Mouse (Mus musculus) macrophage (primary cell): ENCODE results near the gene Tmem189. TPM values are rescaled to one million over a fixed set of nuclear protein-coding genes. Genes with fewer than 3 reads are reported as not detected.

ENCODE experiments used
- H3K27ac ChIP-seq: fragments of 350-480 bp; formaldehyde crosslinking; 2 replicates; pipeline ENCODE4 v1.9.0; 2021
- H3K36me3 ChIP-seq: fragments of 350-480 bp; formaldehyde crosslinking; 2 replicates; pipeline ENCODE4 v1.9.0; 2021; ENCODE audit errors: inconsistent target
- H3K4me3 ChIP-seq: fragments of 350-480 bp; formaldehyde crosslinking; 2 replicates; pipeline ENCODE4 v1.9.0; 2021; ENCODE audit errors: inconsistent target
- H3K79me2 ChIP-seq: fragments of 350-480 bp; formaldehyde crosslinking; 2 replicates; pipeline ENCODE4 v1.9.0; 2021; ENCODE audit errors: inconsistent target
- WGBS: methylation state at CpG from one replicate; pipeline ENCODE4 v1.1.7; 2026; ENCODE audit warnings: inconsistent platforms; ENCODE audit not compliant: missing documents; 5-methylcytosine and 5-hydroxymethylcytosine counted together
- polyA plus RNA-seq: library from polyadenylated mRNA; stranded (reverse); fragments of 250-400 nt; gene quantifications from 3 replicates; pipeline ENCODE4 v1.2.4, GENCODE M21; 2018; ENCODE audit warnings: inconsistent platforms

Tmem189 gene
- polyA plus RNA-seq, 1 experiment from 2014 or later, result 276 TPM

DNA sequence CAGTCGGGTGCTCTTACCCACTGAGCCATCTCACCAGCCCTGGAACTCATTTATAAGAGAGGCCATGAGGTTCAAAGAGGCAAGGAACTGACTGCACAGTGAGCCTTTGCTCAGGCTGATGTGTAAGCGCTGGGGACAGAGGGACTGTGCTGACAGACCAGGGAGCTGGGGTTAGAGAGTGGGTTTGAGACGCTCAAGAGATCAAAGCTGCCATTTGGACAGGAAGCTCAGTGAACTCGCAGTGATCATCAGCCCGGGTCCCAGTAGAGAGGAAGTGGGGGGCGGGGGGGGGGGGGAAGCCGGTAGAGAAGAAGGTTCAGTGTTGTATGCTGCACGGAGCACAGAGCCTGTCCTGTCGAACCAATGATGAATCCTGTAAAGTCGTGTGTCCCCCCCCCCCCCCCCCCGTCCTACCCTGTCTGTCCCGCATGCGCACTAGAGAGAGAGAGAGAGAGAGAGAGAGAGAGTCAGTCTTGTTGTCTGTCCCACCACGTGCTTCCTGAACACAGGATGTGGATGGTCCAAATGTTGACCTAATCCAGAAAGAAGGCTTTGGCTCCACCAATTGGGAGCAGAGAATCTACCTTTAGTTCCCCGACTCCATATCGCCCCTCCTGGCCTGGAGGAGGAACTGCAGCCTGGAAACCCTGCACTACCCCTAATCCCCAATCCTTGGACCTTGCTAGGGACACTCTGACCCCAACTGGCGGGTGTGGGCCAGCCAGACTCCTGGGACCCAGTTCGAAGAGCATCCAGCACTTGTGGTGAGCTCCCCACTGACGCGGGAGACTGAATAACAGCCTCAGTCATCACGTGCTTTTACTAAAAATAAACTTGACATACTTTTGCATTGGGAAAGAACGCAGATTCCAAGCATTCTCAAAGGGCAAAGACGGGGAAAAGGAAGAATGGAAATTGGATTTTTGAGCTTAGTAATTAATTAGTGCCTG lies 23.5 kb upstream of the Tmem189 start:
- 70% methylated on average over 16 of the region's 23 CpGs for WGBS
- no peaks in the 10 kb centered on the region for H3K36me3 ChIP-seq
- no peaks in the 10 kb centered on the region for H3K79me2 ChIP-seq
- H3K4me3 ChIP-seq, result no peak overlapping the region
- H3K27ac ChIP-seq, result no peak overlapping the region

DNA sequence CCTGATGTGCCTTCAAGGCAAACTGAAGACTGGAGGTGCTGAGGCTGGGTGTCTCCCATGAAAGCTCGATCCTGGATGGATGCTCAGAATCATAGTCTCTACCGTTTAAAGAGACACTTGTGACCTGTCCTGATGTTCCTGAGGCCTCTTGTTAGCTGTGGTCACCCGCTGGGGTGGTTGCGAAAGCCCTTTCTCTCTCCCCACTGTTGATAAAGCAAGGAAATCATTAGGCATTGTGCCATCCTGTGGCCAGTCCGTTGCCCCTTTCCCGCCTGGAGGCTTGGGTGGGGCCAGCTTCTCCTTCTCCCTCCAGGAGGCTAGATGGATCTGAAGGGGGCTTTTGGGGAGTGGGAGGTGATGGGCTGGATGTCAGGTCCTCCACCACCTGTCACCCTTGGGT lies 21.0 kb upstream of the Tmem189 start:
- Histone ChIP-seq H3K4me3 (no peak overlapping the region), H3K79me2 (no peaks in the 10 kb centered on the region), H3K36me3 (no peaks in the 10 kb centered on the region), H3K27ac (no peak overlapping the region)
- whole genome bisulfite sequencing, result 25% methylated on average over 6 of the region's 6 CpGs

DNA sequence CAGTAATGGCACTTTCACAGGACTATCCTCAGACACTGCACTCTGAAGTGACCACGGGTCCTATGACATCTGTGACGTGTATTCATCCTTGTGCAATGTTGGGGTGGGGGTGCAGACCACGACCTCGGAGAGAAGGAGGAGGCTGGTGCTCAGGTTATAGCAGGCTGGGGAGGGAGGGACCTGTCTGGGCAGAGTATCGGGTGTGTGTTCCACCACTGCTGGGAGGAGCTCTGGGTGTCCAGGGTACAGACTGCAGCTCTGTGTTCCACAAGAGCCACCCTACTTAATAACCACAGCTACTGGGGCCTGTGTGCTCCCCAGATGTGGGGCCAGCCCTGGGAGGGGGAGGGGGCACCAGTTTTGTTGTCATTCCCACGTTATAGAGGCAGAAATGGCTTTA lies 20.3 kb upstream of the Tmem189 start:
- 37% methylated on average over 6 of the region's 6 CpGs for WGBS
- Histone ChIP-seq H3K79me2 (no peaks in the 10 kb centered on the region), H3K27ac (no peak overlapping the region), H3K4me3 (no peak overlapping the region), H3K36me3 (no peaks in the 10 kb centered on the region)

DNA sequence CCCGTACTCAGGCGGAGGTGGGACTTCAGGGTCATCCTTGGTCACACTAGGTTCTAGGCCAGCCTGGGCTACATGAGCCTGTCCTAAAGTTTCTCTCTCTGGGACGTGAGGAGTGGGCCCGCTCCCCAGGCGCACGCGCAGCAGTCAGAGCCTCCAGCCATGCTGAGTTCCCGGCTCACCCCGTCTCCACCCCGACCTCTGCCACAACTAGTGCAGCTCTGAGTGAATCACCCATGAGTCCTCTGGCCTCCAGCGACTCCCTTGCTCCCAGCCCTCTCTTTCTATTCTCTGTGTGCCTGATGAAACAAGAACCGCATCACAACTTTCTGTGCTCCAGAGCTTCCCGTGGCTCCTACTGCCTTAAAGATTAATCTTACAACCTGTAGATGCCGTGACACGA lies 18.8 kb upstream of the Tmem189 start:
- Histone ChIP-seq H3K4me3 (no peak overlapping the region), H3K79me2 (no peaks in the 10 kb centered on the region), H3K36me3 (no peaks in the 10 kb centered on the region), H3K27ac (no peak overlapping the region)
- WGBS, result 82% methylated on average over 15 of the region's 15 CpGs

DNA sequence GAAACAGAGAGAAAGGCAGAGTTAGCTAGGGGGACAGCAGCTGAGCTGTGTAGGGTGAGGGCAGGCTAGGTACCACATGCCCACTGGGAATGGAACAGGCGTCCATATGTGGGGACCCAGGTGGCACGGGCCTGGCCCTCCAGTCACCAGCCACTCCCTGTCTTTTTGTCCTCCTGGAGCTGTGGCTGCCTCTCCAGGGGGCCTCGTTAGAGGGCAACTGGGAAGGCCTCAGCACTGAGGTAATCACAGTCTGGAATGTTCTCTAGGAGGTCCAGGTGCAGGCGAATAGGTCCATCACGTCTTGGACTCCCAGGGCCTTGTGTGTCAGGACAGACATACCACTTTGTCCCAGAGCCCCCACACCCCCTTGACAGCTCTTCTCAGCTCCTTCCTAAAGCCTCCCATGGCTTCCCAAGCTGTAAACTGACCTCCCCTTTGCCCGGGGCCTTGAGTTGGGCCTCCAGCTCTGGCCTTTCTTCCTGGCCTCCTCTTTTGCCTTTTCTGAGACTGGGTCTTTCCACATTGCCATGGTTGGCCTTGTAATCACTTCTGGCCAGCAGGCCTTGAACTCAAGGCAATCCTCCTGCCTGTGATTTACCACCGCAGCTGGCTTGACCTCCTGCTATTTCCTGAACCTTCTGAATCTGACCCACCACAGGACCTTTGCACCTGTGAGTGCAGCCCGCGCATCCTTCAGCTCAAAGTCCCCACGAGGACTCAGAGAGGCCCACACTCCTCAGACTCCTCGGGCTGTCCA lies 16.7 kb upstream of the Tmem189 start:
- 95% methylated on average over 11 of the region's 11 CpGs for WGBS
- no peaks in the 10 kb centered on the region for H3K36me3 ChIP-seq
- H3K4me3 ChIP-seq, result no peak overlapping the region
- H3K27ac ChIP-seq, result no peak overlapping the region
- no peaks in the 10 kb centered on the region for H3K79me2 ChIP-seq

DNA sequence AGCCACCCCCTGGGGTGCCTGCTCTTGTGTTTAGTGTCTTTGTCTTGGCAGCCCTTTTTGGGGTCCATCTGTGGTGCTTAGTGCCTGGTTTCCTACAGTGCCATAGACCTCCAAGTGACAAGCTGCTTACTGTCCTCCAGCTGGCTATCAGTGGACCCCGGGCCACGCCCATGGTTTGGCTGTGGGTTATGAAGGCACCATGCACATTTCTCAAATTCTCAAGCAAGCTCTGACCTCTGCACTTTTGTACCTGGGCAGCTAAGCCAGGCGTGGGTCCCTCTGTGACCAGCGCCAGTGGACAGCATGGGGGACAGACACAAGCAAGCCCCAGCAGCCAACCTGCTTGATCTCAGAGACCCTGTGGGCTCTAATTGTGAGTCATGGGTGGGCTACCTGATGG lies 14.8 kb upstream of the Tmem189 start:
- Histone ChIP-seq H3K4me3 (no peak overlapping the region), H3K27ac (no peak overlapping the region), H3K36me3 (no peaks in the 10 kb centered on the region), H3K79me2 (no peaks in the 10 kb centered on the region)
- WGBS, result 91% methylated on average over 4 of the region's 4 CpGs

DNA sequence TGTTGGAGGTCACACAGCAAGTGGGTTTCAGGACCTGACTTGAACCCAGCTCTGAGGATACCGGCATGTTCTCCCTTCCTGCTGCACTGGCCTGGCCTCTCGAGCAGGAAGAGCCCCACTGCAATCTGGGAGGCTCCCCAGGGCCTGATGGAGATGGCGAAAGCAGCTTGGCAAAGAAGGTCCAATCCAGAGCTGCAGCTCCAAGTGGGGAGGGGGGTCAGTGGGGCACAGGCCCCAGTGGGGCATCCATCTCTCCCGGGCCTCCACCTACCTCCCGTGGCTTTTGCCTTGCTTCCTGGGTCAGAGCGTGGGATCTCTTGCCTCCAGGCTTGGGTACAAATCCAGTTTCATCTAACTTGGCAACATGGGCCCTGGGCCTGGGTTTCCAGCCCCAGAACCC lies 12.5 kb upstream of the Tmem189 start:
- Histone ChIP-seq H3K4me3 (no peak overlapping the region), H3K36me3 (no peaks in the 10 kb centered on the region), H3K79me2 (no peaks in the 10 kb centered on the region), H3K27ac (0 out of 2 replicates have a peak overlapping the region, but pooled peaks have one; percentile 7)
- 85% methylated on average over 6 of the region's 6 CpGs for WGBS

DNA sequence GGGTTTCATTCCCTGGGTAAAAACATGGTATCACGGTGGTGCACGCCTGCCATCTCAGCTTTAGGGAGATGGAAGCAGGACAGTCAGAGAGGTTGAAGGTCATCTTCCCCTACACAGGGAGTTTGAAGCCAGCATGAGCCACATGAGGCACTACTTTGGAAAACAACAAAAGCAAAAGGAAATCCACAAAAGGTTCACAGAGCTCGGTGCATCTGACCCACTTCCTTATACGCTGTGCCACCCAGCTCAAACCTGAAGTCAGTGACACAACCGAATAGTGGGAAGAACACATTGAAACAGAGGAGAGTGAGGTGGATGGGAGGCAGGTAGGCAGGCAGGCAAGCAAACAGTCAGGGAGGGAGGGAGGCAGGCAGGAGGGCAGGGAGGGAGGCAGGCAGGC lies 11.8 kb upstream of the Tmem189 start:
- Histone ChIP-seq H3K4me3 (no peak overlapping the region), H3K79me2 (no peaks in the 10 kb centered on the region; the same call in 1 of the 2 replicates), H3K27ac (peak overlapping the region; percentile 7; the same call in 1 of the 2 replicates), H3K36me3 (no peaks in the 10 kb centered on the region)
- 40% methylated on average over 5 of the region's 5 CpGs for WGBS

DNA sequence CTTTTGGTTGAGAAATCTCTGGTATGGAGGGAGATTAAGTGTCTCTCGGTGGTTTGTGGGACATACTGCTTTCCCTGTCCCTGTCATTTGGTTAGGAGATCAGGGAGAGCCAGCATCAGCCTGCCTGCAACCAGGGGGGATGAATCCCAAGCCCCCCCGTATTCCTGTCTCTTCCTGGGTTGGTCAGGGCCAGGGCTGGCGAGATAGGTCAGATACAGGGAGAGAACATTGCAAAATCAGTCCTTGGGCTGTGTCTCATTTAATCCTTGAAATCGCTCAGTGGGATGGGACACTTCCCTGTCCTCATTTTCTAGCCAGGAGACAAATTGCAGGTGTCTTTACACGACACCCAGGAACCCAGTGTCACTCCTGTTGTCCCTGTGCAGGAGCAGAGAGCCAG lies 10.4 kb upstream of the Tmem189 start:
- no peaks in the 10 kb centered on the region for H3K36me3 ChIP-seq

DNA sequence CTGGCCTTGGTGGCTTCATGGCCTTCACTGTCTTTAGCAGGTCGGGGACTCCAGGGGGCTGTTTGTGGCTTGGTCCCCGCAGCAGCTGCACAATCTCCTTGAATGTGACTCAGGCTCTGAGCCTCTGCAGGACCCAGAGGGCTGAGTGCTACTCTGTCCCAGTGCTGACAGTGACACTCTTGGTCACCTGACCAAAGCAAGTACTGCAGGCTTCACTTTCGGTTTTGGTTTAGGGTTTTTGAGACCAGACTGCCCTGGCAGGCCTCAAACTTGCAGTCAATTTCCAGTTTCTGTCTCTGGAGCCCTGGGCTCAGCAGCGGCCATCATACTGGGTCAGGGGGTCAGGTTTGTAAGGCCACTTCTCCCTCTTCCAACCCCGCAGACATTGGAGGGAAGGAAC lies 8.3 kb upstream of the Tmem189 start:
- Histone ChIP-seq H3K27ac (peak overlapping the region; percentile 87), H3K4me3 (peak overlapping the region; percentile 17; the same call in 1 of the 2 replicates), H3K79me2 (peaks cover 12% of the 10 kb centered on the region; the same call in 1 of the 2 replicates), H3K36me3 (peaks cover under 1% of the 10 kb centered on the region; the same call in 1 of the 2 replicates)
- WGBS, result 0% methylated on average over 5 of the region's 5 CpGs

More for the DNA sequence above, 10.4 kb upstream of the Tmem189 start:
- no peaks in the 10 kb centered on the region; the same call in 1 of the 2 replicates for H3K79me2 ChIP-seq
- H3K27ac ChIP-seq, result no peak overlapping the region
- WGBS, result 75% methylated on average over 5 of the region's 5 CpGs
- no peak overlapping the region for H3K4me3 ChIP-seq

DNA sequence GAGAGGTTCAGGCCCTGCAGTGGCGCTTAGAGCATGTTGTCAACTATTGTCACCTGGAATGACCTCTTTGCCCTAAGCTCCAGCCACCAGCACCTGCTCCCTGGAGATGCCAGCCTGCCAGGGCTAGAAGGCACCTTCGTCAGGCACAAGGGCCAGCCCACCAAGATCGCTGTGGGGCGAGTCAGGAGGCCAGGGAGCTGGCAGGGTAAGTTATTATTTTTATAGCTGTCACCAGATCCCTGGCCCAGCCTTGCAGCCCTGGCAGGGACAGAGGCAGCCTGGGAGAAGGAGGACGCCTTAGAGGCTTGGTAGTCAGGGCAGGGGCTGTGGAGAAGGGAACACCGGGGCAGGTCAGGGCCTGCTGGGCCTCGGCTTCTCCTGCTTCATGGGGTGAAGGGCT lies 6.5 kb upstream of the Tmem189 start:
- peaks cover 14% of the 10 kb centered on the region; the same call in 1 of the 2 replicates for H3K36me3 ChIP-seq
- no peak overlapping the region for H3K4me3 ChIP-seq
- 93% methylated on average over 7 of the region's 7 CpGs for WGBS
- H3K27ac ChIP-seq, result no peak overlapping the region
- H3K79me2 ChIP-seq, result peaks cover 29% of the 10 kb centered on the region

DNA sequence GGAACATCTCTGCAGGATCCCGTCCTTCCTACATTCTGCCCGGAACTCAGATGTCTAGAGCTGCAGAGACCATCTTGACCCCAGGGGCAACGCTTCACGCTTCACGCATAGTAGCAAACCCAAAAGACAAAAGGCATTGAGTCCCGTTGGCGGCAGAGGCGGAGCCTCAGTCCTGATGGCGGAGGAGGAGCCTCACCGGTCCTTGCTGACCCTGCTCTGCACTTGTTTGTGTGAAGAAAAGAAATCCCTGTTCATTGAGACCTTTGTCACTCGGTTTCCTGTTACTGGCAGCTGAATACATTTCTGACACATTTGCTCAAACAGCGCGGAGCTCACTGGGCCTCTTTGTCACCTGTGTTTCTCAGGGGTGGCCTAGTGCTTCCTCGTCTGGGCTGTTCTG lies 5.9 kb upstream of the Tmem189 start:
- H3K4me3 ChIP-seq, result no peak overlapping the region
- WGBS, result 95% methylated on average over 14 of the region's 14 CpGs

DNA sequence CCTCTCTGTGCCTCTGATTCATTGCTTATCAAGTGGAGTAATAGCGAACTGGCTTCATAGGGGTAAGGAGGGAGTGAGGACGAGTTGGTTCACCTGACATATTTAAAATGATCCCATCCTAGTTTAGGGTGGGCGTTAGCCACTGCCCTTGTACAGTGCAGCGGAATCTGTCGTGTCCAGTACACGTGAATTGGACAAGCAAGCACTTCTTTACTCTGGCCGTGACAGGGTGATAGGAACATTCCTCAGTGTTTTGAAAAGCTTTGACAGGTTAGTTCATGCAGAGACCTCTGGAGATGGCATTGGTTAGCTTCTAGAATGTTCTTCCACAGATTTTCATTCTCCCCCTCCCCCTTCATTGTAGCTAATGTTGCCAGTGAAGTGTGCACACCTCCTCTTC lies 5.3 kb upstream of the Tmem189 start:
- no peak overlapping the region for H3K27ac ChIP-seq
- peaks cover 41% of the 10 kb centered on the region for H3K79me2 ChIP-seq
- H3K4me3 ChIP-seq, result no peak overlapping the region
- peaks cover 14% of the 10 kb centered on the region; the same call in 1 of the 2 replicates for H3K36me3 ChIP-seq
- 93% methylated on average over 7 of the region's 7 CpGs for WGBS

More for the DNA sequence above, 5.9 kb upstream of the Tmem189 start:
- H3K36me3 ChIP-seq, result peaks cover 14% of the 10 kb centered on the region; the same call in 1 of the 2 replicates
- H3K79me2 ChIP-seq, result peaks cover 36% of the 10 kb centered on the region
- no peak overlapping the region for H3K27ac ChIP-seq

DNA sequence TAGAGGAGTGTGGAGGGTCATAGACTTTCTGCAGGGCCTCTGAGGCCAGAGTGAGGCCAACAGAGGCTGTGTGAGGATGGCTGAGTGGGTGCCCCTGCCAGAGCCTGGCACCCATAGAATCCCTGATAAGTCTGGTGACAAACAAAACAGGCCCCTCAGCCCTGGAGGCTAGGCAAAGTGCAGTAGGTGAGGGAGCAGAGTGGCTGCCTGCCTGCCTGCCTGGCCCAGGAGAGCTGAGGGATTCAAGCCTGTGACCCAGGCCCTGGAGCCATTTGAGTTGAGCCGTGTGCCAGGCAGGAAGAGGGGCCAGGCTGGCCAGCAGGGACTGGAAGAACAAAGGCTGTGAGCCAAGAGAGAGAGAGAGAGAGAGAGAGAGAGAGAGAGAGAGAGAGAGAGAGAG lies 4.6 kb upstream of the Tmem189 start:
- Histone ChIP-seq H3K27ac (no peak overlapping the region), H3K36me3 (peaks cover 14% of the 10 kb centered on the region; the same call in 1 of the 2 replicates), H3K4me3 (no peak overlapping the region), H3K79me2 (peaks cover 42% of the 10 kb centered on the region)
- WGBS, result no CpG with 5 or more reads among the region's 1 CpGs

DNA sequence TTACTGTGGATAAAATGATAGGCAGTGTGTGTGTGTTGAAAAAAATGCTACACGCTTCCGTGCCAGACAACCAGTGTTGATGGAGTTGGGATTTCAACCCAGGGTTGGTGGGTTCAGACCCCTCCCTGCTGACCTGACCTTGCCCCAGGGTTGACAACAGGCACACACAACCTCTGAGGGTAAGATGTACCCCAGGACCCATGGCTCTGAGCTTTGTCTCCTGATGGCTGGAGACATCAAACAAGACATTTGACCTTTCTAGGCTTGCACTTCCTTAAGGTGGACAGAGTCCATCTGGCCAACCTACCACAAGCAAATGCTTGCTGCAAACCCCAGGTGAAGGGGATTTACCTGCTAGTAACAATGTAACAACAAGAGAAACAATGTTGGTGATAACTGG lies 3.9 kb upstream of the Tmem189 start:
- 100% methylated on average over 2 of the region's 2 CpGs for WGBS
- Histone ChIP-seq H3K79me2 (peaks cover 42% of the 10 kb centered on the region), H3K27ac (no peak overlapping the region), H3K4me3 (no peak overlapping the region), H3K36me3 (peaks cover 14% of the 10 kb centered on the region; the same call in 1 of the 2 replicates)
